Mouse (Mus musculus) intestine, embryonic 14.5 days (tissue): Measurements from ENCODE around the gene Ccdc34. TPM values are rescaled to one million over a fixed set of nuclear protein-coding genes. Genes with fewer than 3 reads are reported as not detected.
A peak's percentile ranks its signal among the peaks of the same experiment; 100 is the strongest.

Experiments used
- ATAC-seq: fragments of 200-750 bp; cut with Nextera tagmentation; replicated peaks from 2 replicates; pipeline ENCODE4 v1.8.0; 2017; ENCODE audit warnings: low read depth, moderate number of reproducible peaks, moderate TSS enrichment, moderate library complexity; ENCODE audit not compliant: low FRiP score, low TSS enrichment
- DNase-seq: peaks from one replicate; pipeline ENCODE4 v3.0.0-alpha.2; 2018; ENCODE audit warnings: low spot score
- H3K27ac ChIP-seq: fragments of 300-500 bp; sonication (generic); 2 replicates; pipeline ENCODE4 v1.5.1; 2014; ENCODE audit warnings: low read depth, mild to moderate bottlenecking, control low read depth
- H3K27me3 ChIP-seq: fragments of 300-500 bp; sonication (generic); replicated peaks from 2 replicates; pipeline ENCODE4 v1.6.1; 2014; ENCODE audit warnings: low read length, control low read depth; ENCODE audit not compliant: control insufficient read depth, insufficient read depth
- H3K36me3 ChIP-seq: fragments of 300-500 bp; sonication (generic); 2 replicates; pipeline ENCODE4 v1.6.1; 2014; ENCODE audit warnings: low read length, control low read depth; ENCODE audit not compliant: control insufficient read depth, insufficient read depth
- H3K4me1 ChIP-seq: fragments of 300-500 bp; sonication (generic); replicated peaks from 2 replicates; pipeline ENCODE4 v1.6.1; 2014; ENCODE audit warnings: low read length, control low read depth, mixed read lengths; ENCODE audit not compliant: control insufficient read depth, insufficient read depth
- H3K4me2 ChIP-seq: fragments of 300-500 bp; sonication (generic); 2 replicates; pipeline ENCODE4 v1.6.1; 2014; ENCODE audit warnings: low read length
- H3K4me3 ChIP-seq: fragments of 300-500 bp; sonication (generic); 2 replicates; pipeline ENCODE4 v1.5.1; 2014; ENCODE audit warnings: low read depth, low read length, control low read depth, mixed read lengths
- H3K9ac ChIP-seq: fragments of 300-500 bp; sonication (generic); 2 replicates; pipeline ENCODE4 v1.6.1; 2014; ENCODE audit warnings: mild to moderate bottlenecking, low read length
- H3K9me3 ChIP-seq: fragments of 300-500 bp; sonication (generic); 2 replicates; pipeline ENCODE4 v1.6.1; 2016; ENCODE audit warnings: low read length, control low read depth; ENCODE audit not compliant: control insufficient read depth
- WGBS: fragments of 180-500 bp; shearing (Covaris S2); extraction: QIAGEN DNeasy Blood & Tissue Kit; methylation state at CpG from one replicate; pipeline ENCODE4 v1.1.7; 2014; 5-methylcytosine and 5-hydroxymethylcytosine counted together
- polyA plus RNA-seq: library from polyadenylated mRNA; unstranded; fragments of >200 nt; fragmentation: Nextera tagmentation; extraction: Ambion mirVana; gene quantifications from 2 replicates; pipeline ENCODE4 v1.2.1, GENCODE M21; 2014

Ccdc34 gene
- polyA plus RNA-seq, 1 experiment from 2014 or later: 54.7 TPM

- WGBS: 26% methylated on average over 4 of the region's 4 CpGs
- Histone ChIP-seq H3K27ac (peak overlapping the region; percentile 57; the same call in 1 of the 2 replicates), H3K9me3 (no peaks in the 10 kb centered on the region), H3K9ac (no peak overlapping the region), H3K4me3 (no peak overlapping the region), H3K27me3 (no peaks in the 10 kb centered on the region), H3K4me1 (peaks cover 15% of the 10 kb centered on the region), H3K4me2 (no peak overlapping the region), H3K36me3 (peaks cover 29% of the 10 kb centered on the region)
- ATAC-seq (no peak), DNase-seq (no peak)
Measured at GRCm38 (mm10) chr2:110036665-110037064, 19.0 kb downstream of the Ccdc34 start.

DNA sequence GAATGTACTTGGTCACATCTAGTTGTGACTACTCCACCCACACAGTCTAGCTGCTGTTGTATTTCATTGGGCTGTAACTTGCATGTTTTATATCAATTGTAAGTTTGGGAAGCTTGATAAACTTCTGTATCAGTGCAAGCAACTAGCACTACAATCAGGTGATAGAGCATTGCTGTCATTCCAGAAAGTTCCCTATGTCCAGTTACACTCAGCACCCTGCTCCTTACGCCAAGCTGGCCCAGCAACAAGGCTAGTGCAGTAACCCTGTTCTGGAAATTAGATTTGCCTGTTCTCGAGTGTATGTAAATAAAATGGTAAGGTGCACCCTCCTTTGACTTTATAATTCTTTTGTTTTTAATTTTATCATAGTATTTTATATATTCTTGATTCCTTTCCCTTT is 19.6 kb downstream of the Ccdc34 start:
- ATAC-seq (no peak), DNase-seq (peak; percentile 35)
- Histone ChIP-seq H3K4me1 (peaks cover 15% of the 10 kb centered on the region), H3K36me3 (peaks cover 28% of the 10 kb centered on the region), H3K27me3 (no peaks in the 10 kb centered on the region), H3K9ac (no peak overlapping the region), H3K9me3 (no peaks in the 10 kb centered on the region), H3K4me3 (no peak overlapping the region), H3K4me2 (no peak overlapping the region), H3K27ac (0 out of 2 replicates have a peak overlapping the region, but pooled peaks have one; percentile 57)
- WGBS: 62% methylated on average over 2 of the region's 2 CpGs

GRCm38 (mm10) chr2:110038341-110038740 is 20.7 kb downstream of the Ccdc34 start:
- peaks cover 15% of the 10 kb centered on the region for H3K4me1 ChIP-seq
- no peak overlapping the region for H3K9ac ChIP-seq
- H3K27me3 ChIP-seq: no peaks in the 10 kb centered on the region
- peaks cover 16% of the 10 kb centered on the region for H3K36me3 ChIP-seq
- no peaks in the 10 kb centered on the region for H3K9me3 ChIP-seq
- DNase-seq: no peak
- H3K4me2 ChIP-seq: no peak overlapping the region
- no peak for ATAC-seq
- WGBS: 80% methylated on average over 5 of the region's 5 CpGs
- no peak overlapping the region for H3K27ac ChIP-seq
- H3K4me3 ChIP-seq: no peak overlapping the region

DNA sequence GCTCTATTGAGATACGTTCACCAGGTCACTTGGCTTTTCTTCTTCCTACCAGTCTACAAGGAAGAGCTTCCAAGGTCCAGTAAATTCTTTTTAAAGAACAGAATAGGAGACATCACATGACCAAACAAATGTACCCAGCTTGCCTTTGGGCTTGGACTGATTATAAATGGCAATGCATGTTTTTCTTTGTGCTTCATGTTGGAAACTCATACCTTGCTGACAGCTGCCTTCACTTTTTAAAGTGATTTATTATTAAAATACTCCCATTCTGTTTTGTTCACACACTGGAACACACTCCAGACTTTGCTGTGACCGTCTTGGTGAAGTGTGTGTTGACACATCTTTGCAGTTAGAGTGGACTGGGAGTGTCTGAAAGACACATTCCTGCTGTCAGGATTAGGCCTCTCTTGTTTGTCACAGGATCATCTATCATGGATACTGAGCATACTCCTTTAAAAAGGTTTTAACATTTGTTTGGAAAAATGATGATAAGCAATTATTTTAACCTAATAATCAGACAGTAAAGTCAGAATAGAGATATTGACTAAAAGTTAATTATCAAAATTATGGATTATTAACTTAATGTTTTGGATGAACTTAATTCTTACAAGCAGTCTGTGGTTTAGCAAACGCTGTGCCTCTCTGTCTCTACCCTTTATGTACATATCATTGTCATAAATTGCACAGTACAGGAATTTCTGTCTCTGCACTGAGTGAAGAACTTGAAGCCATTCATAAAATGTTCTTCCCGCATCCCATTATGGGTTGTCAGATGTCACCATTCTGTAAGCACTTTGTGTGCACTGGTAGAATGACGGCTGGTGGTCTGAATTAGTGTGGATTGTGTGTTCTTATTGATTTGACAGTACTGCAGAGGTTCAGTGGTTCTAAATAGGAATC is 25.5 kb downstream of the Ccdc34 start:
- H3K4me2 ChIP-seq: no peak overlapping the region
- 44% methylated on average over 5 of the region's 5 CpGs for WGBS
- no peaks in the 10 kb centered on the region for H3K9me3 ChIP-seq
- DNase-seq (no peak), ATAC-seq (no peak)
- no peak overlapping the region for H3K4me3 ChIP-seq
- H3K27me3 ChIP-seq: no peaks in the 10 kb centered on the region
- no peaks in the 10 kb centered on the region; the same call in 1 of the 2 replicates for H3K4me1 ChIP-seq
- no peak overlapping the region for H3K27ac ChIP-seq
- peaks cover 17% of the 10 kb centered on the region for H3K36me3 ChIP-seq
- no peak overlapping the region for H3K9ac ChIP-seq

DNA sequence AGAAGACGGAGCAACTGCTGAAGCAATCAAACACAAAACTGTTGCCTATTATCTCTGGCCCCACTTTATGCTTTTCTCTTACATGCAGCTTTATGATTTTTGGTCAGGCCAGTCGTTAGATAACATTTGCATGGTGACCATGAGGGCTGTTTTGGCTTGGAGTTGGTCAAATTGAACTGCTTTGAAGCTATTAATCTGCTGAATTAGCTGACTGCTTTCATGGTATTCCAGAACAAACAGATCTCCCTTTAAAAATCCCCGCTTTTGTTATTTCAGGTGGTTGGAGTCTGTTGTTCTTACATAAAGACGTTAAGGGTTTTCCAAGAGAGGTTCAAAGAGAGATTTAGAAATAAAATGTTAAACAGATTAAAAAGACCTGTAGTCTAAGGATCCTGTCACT is 40.8 kb downstream of the Ccdc34 start:
- Histone ChIP-seq H3K4me2 (no peak overlapping the region), H3K4me3 (no peak overlapping the region), H3K36me3 (no peaks in the 10 kb centered on the region), H3K27ac (no peak overlapping the region), H3K9me3 (no peaks in the 10 kb centered on the region), H3K9ac (no peak overlapping the region), H3K4me1 (no peaks in the 10 kb centered on the region), H3K27me3 (no peaks in the 10 kb centered on the region)
- no peak for DNase-seq
- WGBS: 77% methylated on average over 4 of the region's 4 CpGs
- ATAC-seq: no peak

- H3K9me3 ChIP-seq: 0 out of 2 replicates have a peak, but pooled peaks cover 3% of the 10 kb centered on the region
Measured at GRCm38 (mm10) chr2:110063131-110063530, 45.5 kb downstream of the Ccdc34 start.

GRCm38 (mm10) chr2:110068916-110069315 is 51.3 kb downstream of the Ccdc34 start:
- no peak overlapping the region; the same call in 1 of the 2 replicates for H3K27ac ChIP-seq
- no peaks in the 10 kb centered on the region for H3K36me3 ChIP-seq
- ATAC-seq (no peak), DNase-seq (no peak)
- H3K9me3 ChIP-seq: 0 out of 2 replicates have a peak, but pooled peaks cover 3% of the 10 kb centered on the region
- H3K9ac ChIP-seq: no peak overlapping the region
- peaks cover 12% of the 10 kb centered on the region; the same call in 1 of the 2 replicates for H3K4me1 ChIP-seq
- H3K4me3 ChIP-seq: no peak overlapping the region
- no peak overlapping the region for H3K4me2 ChIP-seq
- H3K27me3 ChIP-seq: no peaks in the 10 kb centered on the region

More at GRCm38 (mm10) chr2:110063131-110063530, 45.5 kb downstream of the Ccdc34 start:
- no peak overlapping the region for H3K4me2 ChIP-seq
- 88% methylated on average over 1 of the region's 1 CpGs for WGBS
- H3K9ac ChIP-seq: no peak overlapping the region
- H3K4me3 ChIP-seq: no peak overlapping the region
- H3K4me1 ChIP-seq: 0 out of 2 replicates have a peak, but pooled peaks cover 3% of the 10 kb centered on the region
- ATAC-seq: no peak
- no peaks in the 10 kb centered on the region for H3K36me3 ChIP-seq
- H3K27ac ChIP-seq: no peak overlapping the region
- H3K27me3 ChIP-seq: no peaks in the 10 kb centered on the region
- no peak for DNase-seq

- Histone ChIP-seq H3K4me3 (no peak overlapping the region), H3K9me3 (no peaks in the 10 kb centered on the region), H3K27me3 (no peaks in the 10 kb centered on the region), H3K9ac (no peak overlapping the region), H3K4me2 (no peak overlapping the region), H3K4me1 (peaks cover 10% of the 10 kb centered on the region; the same call in 1 of the 2 replicates), H3K36me3 (no peaks in the 10 kb centered on the region), H3K27ac (no peak overlapping the region)
- 74% methylated on average over 6 of the region's 6 CpGs for WGBS
- DNase-seq: no peak
- ATAC-seq: peak; percentile 95
Measured at GRCm38 (mm10) chr2:110073023-110073422, 55.4 kb downstream of the Ccdc34 start.
